Mouse (Mus musculus) left cerebral cortex, adult 11 months (tissue): Measurements from ENCODE around the gene Mmrn2.
"Not testable (repeated sequence)": the region's sequence is repeated elsewhere in the genome, so short reads cannot be mapped to it uniquely, and the experiment has no call there.

Experiments used
- DNase-seq: peaks from one replicate; pipeline ENCODE4 v3.0.0; 2022; ENCODE audit warnings: low spot score

The Mmrn2 gene

GRCm38 (mm10) chr14:34362726-34363445 lies 12.4 kb upstream of the Mmrn2 start:
- DNase-seq: peak; percentile 70

GRCm38 (mm10) chr14:34363490-34364253 lies 11.6 kb upstream of the Mmrn2 start:
- DNase-seq: peak; percentile 41

GRCm38 (mm10) chr14:34364254-34365146 lies 10.8 kb upstream of the Mmrn2 start:
- DNase-seq: not testable (repeated sequence)

GRCm38 (mm10) chr14:34365147-34365507 lies 10.1 kb upstream of the Mmrn2 start:
- no peak for DNase-seq

- no peak for DNase-seq
Observed at GRCm38 (mm10) chr14:34370203-34370602, 5.1 kb upstream of the Mmrn2 start.

GRCm38 (mm10) chr14:34370921-34371320 lies 4.3 kb upstream of the Mmrn2 start:
- DNase-seq: no peak

- DNase-seq: no peak
Observed at GRCm38 (mm10) chr14:34371763-34372162, 3.5 kb upstream of the Mmrn2 start.

- no peak for DNase-seq
Observed at GRCm38 (mm10) chr14:34372646-34373045, 2.6 kb upstream of the Mmrn2 start.

- DNase-seq: no peak
Observed at GRCm38 (mm10) chr14:34373581-34373980, 1.7 kb upstream of the Mmrn2 start.

- DNase-seq: no peak
Observed at GRCm38 (mm10) chr14:34374577-34374976, 688 bp upstream of the Mmrn2 start, which contains the start of gene Sncg. TSS of gene Sncg (minus strand) at chr14:34374789.

GRCm38 (mm10) chr14:34375941-34376340 lies 676 bp downstream of the Mmrn2 start:
- DNase-seq: no peak

- no peak for DNase-seq
Observed at GRCm38 (mm10) chr14:34377121-34377520, 1.9 kb downstream of the Mmrn2 start.

GRCm38 (mm10) chr14:34378560-34379331 lies 3.5 kb downstream of the Mmrn2 start:
- no peak for DNase-seq

GRCm38 (mm10) chr14:34382921-34383704 lies 7.8 kb downstream of the Mmrn2 start:
- DNase-seq: no peak

GRCm38 (mm10) chr14:34393295-34393694 lies 18.0 kb downstream of the Mmrn2 start:
- DNase-seq: no peak

- DNase-seq: no peak
Observed at GRCm38 (mm10) chr14:34397871-34398270, 22.6 kb downstream of the Mmrn2 start.

- no peak for DNase-seq
Observed at GRCm38 (mm10) chr14:34398901-34399300, 23.6 kb downstream of the Mmrn2 start.

GRCm38 (mm10) chr14:34399301-34399700 lies 24.0 kb downstream of the Mmrn2 start:
- DNase-seq: no peak

GRCm38 (mm10) chr14:34400021-34400420 lies 24.8 kb downstream of the Mmrn2 start:
- no peak for DNase-seq

GRCm38 (mm10) chr14:34401135-34401534 lies 25.9 kb downstream of the Mmrn2 start:
- DNase-seq: peak; percentile 28

GRCm38 (mm10) chr14:34402871-34403270 lies 27.6 kb downstream of the Mmrn2 start:
- no peak for DNase-seq
